Mouse (Mus musculus) layer of hippocampus, postnatal 14 days (tissue): ENCODE measurements around the gene Adamts16. TPM values are rescaled to one million over a fixed set of nuclear protein-coding genes. Genes with fewer than 3 reads are reported as not detected.
A peak's percentile ranks its signal among the peaks of the same experiment; 100 is the strongest.

ENCODE experiments used
- DNase-seq, 2 experiments: peaks; one replicate each; pipeline ENCODE4 v3.0.0; 2021 to 2022; ENCODE audit warnings: low spot score in 2 of 2, mixed read lengths in 1 of 2
- total RNA-seq, 2 experiments: library from RNA; stranded (reverse); gene quantifications; 2 replicates each; pipeline ENCODE4 v1.2.3; 2021

Gene Adamts16
- total RNA-seq, 2 experiments from 2014 or later, result 2.3 to 4.4 TPM

GRCm38 (mm10) chr13:70836246-70836645, 5.4 kb downstream of the Adamts16 start:
- DNase-seq, result no peak

DNA sequence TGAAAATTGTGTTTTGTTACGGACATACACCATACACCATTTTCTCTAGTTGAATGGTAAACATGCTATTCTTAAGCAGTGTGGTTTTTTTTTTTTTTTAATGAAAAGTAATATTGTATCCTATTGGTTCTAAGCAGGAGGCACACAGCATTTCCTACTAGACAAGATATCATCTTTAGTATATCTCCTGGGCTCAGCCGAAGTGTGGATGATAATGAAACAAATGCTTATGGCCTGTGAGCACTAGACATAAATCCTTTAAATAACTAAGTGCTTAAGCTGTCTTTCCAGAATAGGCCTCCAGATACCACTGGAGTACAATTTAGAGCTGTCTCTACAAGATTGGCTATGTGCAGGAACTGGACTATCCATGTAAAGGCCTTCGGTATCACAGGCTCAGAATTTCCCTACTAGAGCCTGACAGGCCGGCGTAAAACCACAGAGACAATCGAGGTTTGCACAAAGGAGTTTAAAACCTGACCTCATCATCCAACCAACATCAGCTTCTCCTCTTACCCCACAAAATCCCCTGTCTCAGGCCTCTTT, 8.9 kb downstream of the Adamts16 start:
- DNase-seq, result no peak

GRCm38 (mm10) chr13:70831041-70831440, 10.6 kb downstream of the Adamts16 start:
- DNase-seq, result peak in 1 of 2 experiments; percentile 55

DNA sequence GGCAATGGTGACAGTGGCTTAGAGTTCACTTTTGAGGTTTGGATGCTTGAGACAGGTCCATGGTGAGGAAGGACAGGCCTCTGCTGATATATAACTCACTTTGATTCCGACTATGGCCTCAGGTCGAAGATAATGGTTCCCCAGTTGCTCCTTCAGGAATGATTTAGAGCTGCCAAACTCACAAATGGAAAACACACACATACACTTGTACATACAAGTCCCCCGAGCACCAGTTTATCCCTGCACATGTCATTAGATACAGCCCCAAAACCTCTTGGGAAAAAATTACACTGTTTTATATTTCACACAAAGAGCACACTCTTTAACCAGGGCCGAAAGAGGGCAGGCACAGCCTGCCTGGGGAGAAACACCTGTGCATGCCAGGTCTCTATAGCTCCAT, 14.1 kb downstream of the Adamts16 start:
- no peak for DNase-seq

DNA sequence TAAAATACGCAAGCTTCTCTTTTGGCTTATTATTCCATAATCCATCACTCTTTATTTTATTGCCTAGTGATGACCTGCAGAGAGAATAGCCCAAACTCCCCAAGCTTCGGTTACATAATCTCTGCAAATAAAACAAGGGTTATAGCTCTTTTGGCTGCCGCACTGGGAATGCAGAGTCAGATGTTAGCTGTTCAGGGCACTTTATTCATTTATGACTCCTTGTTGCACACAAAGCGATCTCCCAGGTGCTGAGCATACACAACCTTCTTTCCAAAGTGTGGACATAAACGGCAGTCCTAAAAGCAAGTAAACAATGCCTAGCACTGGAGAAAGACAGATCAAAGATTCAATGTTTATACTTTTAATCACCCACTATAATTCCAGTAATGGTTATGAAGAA, 16.3 kb downstream of the Adamts16 start:
- DNase-seq, result no peak

DNA sequence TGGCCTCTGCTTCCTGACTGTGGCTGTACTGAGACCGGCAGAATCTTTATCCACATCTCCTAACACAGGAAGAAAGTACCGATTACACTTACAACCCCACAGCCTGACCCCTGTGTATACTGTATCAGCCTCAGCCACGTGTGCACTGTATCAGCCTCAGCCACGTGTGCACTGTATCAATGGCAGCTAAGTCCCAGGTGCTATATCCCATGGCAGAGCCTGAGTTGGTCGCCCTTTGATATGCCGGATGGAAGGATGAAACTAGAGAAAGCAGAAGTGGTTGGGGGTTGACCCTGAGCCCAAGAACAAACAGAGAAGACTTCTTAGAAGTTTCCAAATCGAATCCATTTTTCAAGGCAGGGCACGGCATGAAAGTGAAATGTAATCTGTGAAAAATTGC, 17.9 kb downstream of the Adamts16 start:
- DNase-seq, result no peak

DNA sequence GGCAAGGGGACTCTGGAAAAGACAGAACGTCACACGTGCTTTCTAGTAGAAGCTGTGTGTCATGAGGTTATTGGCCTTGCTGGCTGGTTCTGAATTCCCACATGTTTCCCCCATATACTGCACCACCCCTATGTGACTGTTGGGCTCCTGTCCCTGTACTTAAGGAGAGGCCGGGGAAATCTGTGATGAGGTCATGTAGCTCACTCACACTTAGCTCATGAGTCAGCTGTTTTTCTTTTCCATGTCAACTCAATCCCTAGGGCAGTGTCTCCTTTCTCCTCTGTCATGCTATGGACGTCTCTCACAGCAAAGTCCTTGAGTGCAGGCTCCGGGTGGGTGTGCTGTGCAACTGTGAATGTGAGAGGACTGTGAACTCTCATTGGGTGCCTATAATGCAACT, 22.6 kb downstream of the Adamts16 start:
- DNase-seq, result no peak

DNA sequence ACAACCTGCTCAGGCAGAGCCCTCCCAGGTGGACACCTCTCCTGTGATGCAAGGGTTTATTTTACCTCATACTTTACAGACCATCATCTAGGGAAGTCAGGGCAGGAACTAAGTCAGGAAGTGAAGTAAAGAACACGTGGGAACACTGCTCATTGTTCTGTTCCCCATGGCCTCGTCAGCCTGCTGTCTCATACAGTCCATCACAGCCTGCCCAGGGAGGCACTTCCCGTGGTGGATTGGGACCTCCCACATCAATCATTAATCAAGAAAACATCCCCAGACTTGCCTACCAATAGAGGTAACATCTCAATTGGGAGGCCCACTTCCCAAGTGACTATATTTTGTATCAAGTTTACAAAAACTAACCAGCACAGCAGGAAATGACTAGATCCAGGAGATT, 27.2 kb downstream of the Adamts16 start:
- no peak for DNase-seq

DNA sequence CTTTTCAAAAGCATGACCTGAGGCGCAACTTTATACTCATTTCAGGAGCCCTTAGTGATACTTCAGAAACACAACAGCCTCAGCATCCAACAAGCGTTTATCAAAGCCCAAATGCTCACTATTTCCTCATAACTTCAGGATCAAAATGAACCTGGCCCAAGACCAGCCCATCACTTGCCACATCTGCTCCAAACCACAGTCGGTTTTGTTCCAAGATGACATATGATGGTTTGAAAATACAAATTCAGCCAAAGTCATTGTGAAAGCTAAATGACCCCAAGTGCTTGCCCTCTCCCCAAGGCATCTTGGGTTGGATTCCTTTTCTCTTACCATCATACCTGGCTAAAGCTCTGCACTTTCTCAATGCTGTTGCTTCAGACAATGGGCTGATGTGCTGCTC, 36.1 kb downstream of the Adamts16 start:
- no peak for DNase-seq

DNA sequence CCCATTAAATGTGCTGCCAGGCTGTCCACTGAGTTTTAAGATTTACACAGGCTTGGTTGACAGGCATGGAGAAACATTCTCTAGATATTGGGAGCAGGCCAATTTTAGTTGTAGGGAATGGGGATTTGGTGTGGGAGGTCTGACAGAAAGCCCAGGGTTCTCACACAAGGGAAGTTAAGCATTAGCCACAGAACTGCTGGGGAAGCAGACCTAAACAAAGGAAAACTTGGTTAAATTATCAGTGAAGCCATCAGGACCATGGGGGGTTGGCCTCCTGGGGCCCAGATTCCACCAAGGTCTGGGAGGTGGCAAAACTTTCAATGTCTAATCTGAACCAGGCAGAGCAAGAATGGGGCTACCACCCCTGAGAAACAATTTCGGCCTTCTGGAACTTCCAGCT, 38.8 kb downstream of the Adamts16 start:
- no peak for DNase-seq

GRCm38 (mm10) chr13:70799322-70799721, 42.3 kb downstream of the Adamts16 start:
- no peak for DNase-seq

- DNase-seq, result peak; percentile 34 to 67
These were observed 43.2 kb downstream of the Adamts16 start for GRCm38 (mm10) chr13:70798396-70798795.

GRCm38 (mm10) chr13:70794074-70794572, 47.5 kb downstream of the Adamts16 start:
- DNase-seq, result no peak

DNA sequence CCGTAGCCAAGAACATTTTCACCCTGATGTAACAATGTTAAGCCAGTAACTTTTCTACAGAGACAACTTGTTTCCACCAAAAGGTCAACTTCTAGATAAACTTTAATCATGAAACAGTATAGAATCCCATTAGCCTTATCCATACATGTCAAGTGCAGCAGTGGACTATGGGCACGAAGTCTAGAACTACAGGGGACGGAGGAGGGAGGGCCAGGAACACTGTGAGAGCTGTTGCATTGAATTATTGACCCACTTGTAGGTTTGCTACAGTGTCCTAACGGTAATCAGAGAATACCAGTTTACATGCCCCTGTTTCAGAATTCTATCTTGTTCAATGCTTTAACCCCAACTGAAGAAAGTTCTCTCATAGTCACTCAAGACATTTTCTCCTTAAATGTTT, 48.0 kb downstream of the Adamts16 start:
- no peak for DNase-seq

DNA sequence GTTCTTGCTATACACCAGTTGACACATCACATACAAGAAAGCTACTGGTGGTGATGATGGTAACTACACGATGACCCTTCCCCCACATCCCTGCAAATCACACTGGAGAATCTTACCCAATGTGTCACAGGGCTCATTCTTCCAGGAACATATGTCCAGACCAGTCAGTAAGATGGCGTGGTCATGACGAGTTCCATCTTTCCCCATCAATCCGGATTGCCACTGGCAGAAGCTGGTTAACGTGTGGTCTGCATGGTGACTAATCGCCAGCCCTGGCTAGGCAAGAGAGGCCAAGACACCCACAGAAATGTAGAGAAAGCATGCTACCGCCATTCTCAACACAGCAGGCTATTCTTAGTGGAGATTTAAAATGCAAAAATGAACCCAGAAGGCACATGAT, 48.7 kb downstream of the Adamts16 start:
- DNase-seq, result no peak

- DNase-seq, result no peak
These were observed 51.8 kb downstream of the Adamts16 start for GRCm38 (mm10) chr13:70789806-70790205.

- no peak for DNase-seq
These were observed 52.6 kb downstream of the Adamts16 start for GRCm38 (mm10) chr13:70789022-70789421.

GRCm38 (mm10) chr13:70785078-70785477, 56.5 kb downstream of the Adamts16 start:
- no peak for DNase-seq

GRCm38 (mm10) chr13:70784126-70784525, 57.5 kb downstream of the Adamts16 start:
- no peak for DNase-seq

DNA sequence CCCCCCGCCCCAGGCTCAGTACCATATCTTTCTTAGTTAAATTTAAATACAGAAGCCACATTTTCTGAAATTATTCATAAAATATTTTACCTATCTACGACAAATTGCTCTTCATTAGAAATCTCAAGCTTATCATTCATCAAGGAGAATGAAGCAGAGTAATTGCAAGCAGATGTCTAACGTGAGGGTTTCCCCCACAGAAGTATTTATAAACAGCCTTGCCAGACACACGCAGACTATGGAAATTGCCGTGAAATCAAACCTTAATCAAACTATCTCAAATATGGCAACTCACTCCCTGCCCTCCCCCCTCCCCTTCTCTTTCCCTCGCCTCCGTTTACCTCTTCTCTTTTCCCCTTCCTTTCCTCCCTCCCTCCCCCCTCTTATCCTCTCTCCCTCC, 61.8 kb downstream of the Adamts16 start:
- DNase-seq, result no peak

- DNase-seq, result no peak
These were observed 62.6 kb downstream of the Adamts16 start for GRCm38 (mm10) chr13:70778872-70779554.

DNA sequence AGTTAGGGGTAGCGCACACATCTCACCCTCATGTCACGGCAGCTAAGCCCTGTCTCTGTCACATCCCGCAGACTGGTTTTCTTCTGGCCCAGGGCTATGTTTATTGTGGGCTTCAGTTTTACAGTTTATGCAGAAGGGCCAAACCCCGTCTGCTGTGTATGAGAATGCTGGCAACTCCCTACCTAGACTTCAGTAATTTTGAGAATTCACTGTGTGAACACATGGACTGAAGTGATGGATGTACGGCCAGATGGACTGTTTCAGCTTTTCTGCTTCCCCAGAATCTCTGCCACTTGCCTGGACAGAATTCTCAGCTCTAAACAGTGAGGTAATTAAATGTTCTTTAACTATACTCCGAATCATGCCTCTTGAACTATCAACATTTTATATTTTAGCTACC, 70.5 kb downstream of the Adamts16 start:
- DNase-seq, result peak in 1 of 2 experiments; percentile 25

GRCm38 (mm10) chr13:70769156-70769555, 72.5 kb downstream of the Adamts16 start:
- DNase-seq, result no peak
